Mouse (Mus musculus): ENCODE measurements around the gene Acad8.

DNA sequence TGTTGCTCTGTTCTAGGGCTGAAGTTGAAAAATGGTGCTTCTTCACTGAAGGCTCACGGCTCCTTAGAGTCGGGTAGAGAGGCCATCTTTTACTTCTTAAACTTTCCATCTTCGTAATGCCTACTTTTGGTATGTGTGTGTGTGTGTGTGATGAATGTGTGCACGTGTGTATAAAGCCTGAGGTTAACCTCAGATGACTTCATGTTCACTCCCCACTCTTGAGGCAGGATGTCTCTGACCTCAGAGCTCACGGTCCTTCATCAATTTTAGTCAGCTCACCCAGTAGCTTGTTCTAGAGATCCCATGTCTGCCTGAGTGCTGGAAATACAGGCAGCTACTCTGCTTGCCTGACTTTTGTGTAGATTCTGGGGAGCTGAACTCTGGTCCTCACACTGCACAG, 44.5 kb upstream of the Acad8 start:
- TF ChIP-seq CTCF (IDR thresholded peaks at IDR 0.05; ENCODE audit: insufficient read depth, low read length) (no peak), POLR2A (IDR thresholded peaks at IDR 0.05; ENCODE audit: borderline replicate concordance, extremely low read depth, low read depth, low read length) (no peak)
